Mouse (Mus musculus) liver, adult 2 months (tissue): ENCODE results near the gene Myrip.

Experiments
- CTCF ChIP-seq: fragments of 200-500 bp; IDR thresholded peaks from 2 replicates; pipeline ENCODE4 v1.5.1; 2011; ENCODE audit warnings: low read depth, low read length, control low read depth
- POLR2A ChIP-seq: fragments of 200-500 bp; IDR thresholded peaks from 2 replicates; pipeline ENCODE4 v1.6.1; 2011; ENCODE audit warnings: low read length, control low read depth; ENCODE audit not compliant: insufficient read depth; ENCODE audit errors: extremely low read depth

GRCm38 (mm10) chr9:120303453-120304299 is 2.4 kb downstream of the Myrip start:
- no peak for TF ChIP-seq POLR2A
- no peak for TF ChIP-seq CTCF
